Mouse (Mus musculus) G1E (cell line): Measurements from ENCODE around the gene Ext2.

Source experiments
- CTCF ChIP-seq: IDR thresholded peaks from 2 replicates; pipeline ENCODE4 v1.5.1; 2012; ENCODE audit warnings: low read depth, low read length, inconsistent platforms, mixed read lengths
- POLR2AphosphoS5 ChIP-seq: IDR thresholded peaks from 2 replicates; pipeline ENCODE4 v1.6.1; 2012; ENCODE audit warnings: low read depth, low read length, inconsistent platforms; ENCODE audit not compliant: insufficient replicate concordance

DNA sequence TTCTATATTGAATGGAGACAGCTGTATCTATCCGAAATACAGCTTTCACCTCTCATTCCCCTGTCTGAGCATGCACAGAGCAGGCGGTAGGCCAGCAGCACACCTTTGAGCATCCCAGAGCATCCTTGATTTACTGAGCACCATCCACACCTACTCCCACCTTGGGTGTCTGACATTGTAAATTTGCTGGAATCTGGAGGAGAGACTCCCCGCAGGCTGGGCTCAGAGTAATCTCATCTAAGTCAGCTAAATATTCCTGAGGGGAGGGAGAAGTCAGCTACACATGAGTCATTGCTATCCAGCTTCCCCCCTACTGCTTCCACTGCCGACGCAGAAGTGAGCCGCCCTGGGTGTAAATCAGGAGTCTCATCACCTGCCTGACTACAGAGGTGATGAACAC is 64.1 kb downstream of the Ext2 start:
- TF ChIP-seq CTCF (no peak), POLR2AphosphoS5 (no peak)
